Mouse (Mus musculus) liver, embryonic 14.5 days (tissue): ENCODE measurements around the gene Lclat1.

Experiments used
- CTCF ChIP-seq: IDR thresholded peaks from 2 replicates; pipeline ENCODE4 v1.5.1; 2016; ENCODE audit warnings: antibody characterized with exemption, low read depth, control low read depth
- EP300 ChIP-seq: IDR thresholded peaks from 2 replicates; pipeline ENCODE4 v1.6.1; 2016; ENCODE audit warnings: antibody characterized with exemption, low read depth

- TF ChIP-seq CTCF (no peak), EP300 (no peak)
Observed at GRCm38 (mm10) chr17:73100396-73100795, 7.4 kb upstream of the Lclat1 start.
